Mouse (Mus musculus): ENCODE results near the gene Foxf2. TPM values are rescaled to one million over a fixed set of nuclear protein-coding genes. Genes with fewer than 3 reads are reported as not detected.

Gene Foxf2
- total RNA-seq, 4 experiments from 2014 or later, result 3.7 to 5.1 (median 4.6) TPM

Small RNA genes within 50 kb of the gene (microRNA-seq; reads per million reads assigned to microRNA genes)
- 0 reads per million in 2 experiments for gene Gm27516

Other genes starting within 250 kb of the Foxf2 start
- gene Foxq1, start 69.7 kb upstream of the Foxf2 start, total RNA-seq (2022), result 1 to 10 TPM; 2.3 to 2.8 (median 2.6) TPM
- under 1 TPM; 0.28 to 0.40 (median 0.35) TPM for gene A530084C06Rik, start 66.5 kb upstream of the Foxf2 start, total RNA-seq (2022)
- 1 to 10 TPM; 4.2 to 5.4 (median 5.0) TPM for gene Foxc1, start 180.8 kb downstream of the Foxf2 start, total RNA-seq (2022)

Data from left cerebral cortex, adult 8-10 months (tissue).